Mouse (Mus musculus) liver, embryonic 12.5 days (tissue): ENCODE results near the gene Pax7. TPM values are rescaled to one million over a fixed set of nuclear protein-coding genes. Genes with fewer than 3 reads are reported as not detected.

ENCODE experiments used
- ATAC-seq: fragments of 200-750 bp; cut with Nextera tagmentation; 2 replicates; pipeline ENCODE4 v1.8.0; 2017; ENCODE audit warnings: moderate number of reproducible peaks, mild to moderate bottlenecking, moderate library complexity
- H3K27ac ChIP-seq: fragments of 300-500 bp; sonication (generic); 2 replicates; pipeline ENCODE4 v1.5.1; 2016; ENCODE audit warnings: mild to moderate bottlenecking
- H3K27me3 ChIP-seq: fragments of 300-500 bp; sonication (generic); replicated peaks from 2 replicates; pipeline ENCODE4 v1.6.1; 2016; ENCODE audit warnings: mild to moderate bottlenecking, moderate library complexity
- H3K36me3 ChIP-seq: fragments of 300-500 bp; sonication (generic); 2 replicates; pipeline ENCODE4 v1.6.1; 2016; ENCODE audit warnings: mild to moderate bottlenecking, moderate library complexity
- H3K4me1 ChIP-seq: fragments of 300-500 bp; sonication (generic); 2 replicates; pipeline ENCODE4 v1.6.1; 2016
- H3K4me2 ChIP-seq: fragments of 300-500 bp; sonication (generic); 2 replicates; pipeline ENCODE4 v1.6.1; 2016; ENCODE audit warnings: mild to moderate bottlenecking, moderate library complexity
- H3K4me3 ChIP-seq: fragments of 300-500 bp; sonication (generic); 2 replicates; pipeline ENCODE4 v1.5.1; 2016; ENCODE audit warnings: mild to moderate bottlenecking, moderate library complexity
- H3K9ac ChIP-seq: fragments of 300-500 bp; sonication (generic); 2 replicates; pipeline ENCODE4 v1.6.1; 2016; ENCODE audit warnings: mild to moderate bottlenecking, moderate library complexity
- H3K9me3 ChIP-seq: fragments of 300-500 bp; sonication (generic); replicated peaks from 2 replicates; pipeline ENCODE4 v1.6.1; 2016; ENCODE audit warnings: mild to moderate bottlenecking, moderate library complexity
- WGBS: fragments of 180-500 bp; shearing (Covaris S2); methylation state at CpG from one replicate; pipeline ENCODE4 v1.1.7; 2016; ENCODE audit not compliant: insufficient replicate concordance; 5-methylcytosine and 5-hydroxymethylcytosine counted together
- polyA plus RNA-seq: library from polyadenylated mRNA; unstranded; fragments of >200 nt; fragmentation: Nextera tagmentation; extraction: Ambion mirVana; gene quantifications from 2 replicates; pipeline ENCODE4 v1.2.1, GENCODE M21; 2016

Pax7 gene
- polyA plus RNA-seq, 1 experiment from 2014 or later = not detected

DNA sequence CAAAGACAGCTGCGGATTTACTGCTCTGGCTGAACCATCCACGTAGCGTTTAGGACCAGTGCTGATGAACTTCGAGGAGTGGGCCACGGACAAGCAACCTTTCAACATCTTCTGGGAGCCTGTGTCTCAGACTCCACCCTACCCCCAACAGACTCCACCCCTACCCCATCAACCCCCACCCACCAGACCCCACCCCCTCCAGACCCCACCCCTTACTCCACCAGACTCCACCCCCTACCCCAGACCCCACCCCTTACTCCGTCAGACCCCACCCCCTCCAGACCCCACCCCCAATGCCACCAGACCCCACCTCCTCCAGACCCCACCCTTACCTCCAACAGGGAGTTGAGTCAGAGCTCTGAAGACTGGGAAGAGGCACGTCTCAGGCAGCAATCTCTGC lies 10.1 kb upstream of the Pax7 start:
- H3K36me3 ChIP-seq = no peaks in the 10 kb centered on the region
- 13% methylated on average over 7 of the region's 7 CpGs for WGBS
- H3K9me3 ChIP-seq = no peaks in the 10 kb centered on the region
- H3K4me2 ChIP-seq = no peak overlapping the region
- no peak for ATAC-seq
- no peak overlapping the region for H3K9ac ChIP-seq
- H3K4me3 ChIP-seq = no peak overlapping the region
- H3K4me1 ChIP-seq = no peaks in the 10 kb centered on the region
- H3K27me3 ChIP-seq = peaks cover 92% of the 10 kb centered on the region
- H3K27ac ChIP-seq = no peak overlapping the region

DNA sequence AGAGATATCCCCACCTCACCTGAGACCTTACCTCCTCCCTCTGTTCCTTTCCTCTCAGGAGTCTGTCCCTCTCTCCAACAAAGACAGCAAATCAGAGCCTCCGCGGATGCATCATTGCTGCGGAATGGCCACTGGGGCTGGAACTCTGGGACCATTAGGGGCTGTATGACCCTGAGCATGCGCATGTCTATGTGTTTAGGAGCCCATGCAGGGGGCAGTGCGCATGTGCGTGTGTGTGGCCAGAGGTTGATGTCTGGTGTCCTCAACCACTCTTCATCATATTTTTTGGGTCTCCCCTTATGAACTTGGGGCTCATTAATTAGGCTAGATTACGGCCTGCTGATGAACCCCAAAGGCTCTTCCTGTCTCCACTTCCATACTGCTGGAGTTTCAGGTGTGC lies 9.6 kb upstream of the Pax7 start:
- no peak overlapping the region for H3K4me2 ChIP-seq
- ATAC-seq = no peak
- H3K9ac ChIP-seq = no peak overlapping the region
- H3K36me3 ChIP-seq = no peaks in the 10 kb centered on the region
- H3K27ac ChIP-seq = no peak overlapping the region
- no peaks in the 10 kb centered on the region for H3K9me3 ChIP-seq
- no peak overlapping the region for H3K4me3 ChIP-seq
- WGBS = 60% methylated on average over 7 of the region's 7 CpGs
- H3K4me1 ChIP-seq = no peaks in the 10 kb centered on the region
- peaks cover 92% of the 10 kb centered on the region for H3K27me3 ChIP-seq

DNA sequence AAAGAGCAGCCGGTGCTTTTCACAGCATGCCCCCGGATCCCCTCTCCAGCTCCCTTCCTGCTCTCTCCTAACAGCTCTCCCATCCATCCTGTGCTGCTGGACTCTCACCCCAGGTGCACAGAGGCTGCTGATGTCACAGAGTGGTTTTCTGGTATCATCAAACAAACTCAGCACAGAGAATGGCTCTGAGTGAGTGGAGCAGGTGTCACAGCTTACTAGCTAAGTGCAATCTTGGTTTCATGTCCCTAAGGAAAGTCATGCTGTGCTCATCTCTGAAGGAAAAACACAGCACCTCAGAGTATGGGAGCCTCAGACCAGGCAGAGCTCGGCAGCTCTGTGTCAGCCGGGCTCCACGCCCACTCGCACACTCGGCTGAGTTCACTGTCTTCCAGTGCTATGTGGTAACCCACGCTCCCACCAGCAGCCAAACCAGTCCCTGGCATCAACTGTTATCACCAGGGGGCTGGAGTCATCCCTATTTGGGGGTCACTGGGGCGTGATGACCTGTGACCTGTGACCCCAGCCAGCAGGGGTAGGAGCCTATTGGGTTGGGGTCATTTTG lies 7.7 kb upstream of the Pax7 start:
- H3K4me2 ChIP-seq = no peak overlapping the region
- 63% methylated on average over 9 of the region's 9 CpGs for WGBS
- H3K27me3 ChIP-seq = peaks cover 98% of the 10 kb centered on the region
- ATAC-seq = no peak
- H3K9me3 ChIP-seq = no peaks in the 10 kb centered on the region
- no peak overlapping the region for H3K4me3 ChIP-seq
- H3K27ac ChIP-seq = no peak overlapping the region
- no peaks in the 10 kb centered on the region for H3K36me3 ChIP-seq
- H3K4me1 ChIP-seq = no peaks in the 10 kb centered on the region
- no peak overlapping the region for H3K9ac ChIP-seq

DNA sequence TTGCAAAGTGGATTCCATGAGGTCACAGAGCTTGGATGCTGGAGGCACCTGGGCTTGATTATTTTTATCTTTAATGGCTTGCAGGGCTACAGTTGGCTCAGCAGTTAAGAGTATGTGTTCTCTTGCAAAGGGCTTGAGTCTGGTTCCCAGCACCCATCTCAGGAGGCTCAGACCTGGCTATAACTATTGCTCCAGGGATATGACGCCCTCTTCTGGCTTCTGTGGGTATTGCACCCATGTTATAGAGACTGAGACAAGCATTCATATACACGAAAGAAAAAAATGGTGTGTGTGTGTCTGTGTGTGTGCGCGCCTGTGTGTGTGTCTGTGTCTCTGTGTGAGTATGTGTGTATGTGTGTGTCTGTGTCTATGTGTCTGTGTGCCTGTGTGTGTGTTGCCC lies 7.1 kb upstream of the Pax7 start:
- Histone ChIP-seq H3K4me2 (no peak overlapping the region), H3K4me3 (no peak overlapping the region), H3K27me3 (peaks cover 98% of the 10 kb centered on the region), H3K4me1 (no peaks in the 10 kb centered on the region), H3K9me3 (no peaks in the 10 kb centered on the region), H3K27ac (no peak overlapping the region), H3K9ac (no peak overlapping the region), H3K36me3 (no peaks in the 10 kb centered on the region)
- ATAC-seq = no peak
- WGBS = 55% methylated on average over 4 of the region's 4 CpGs

DNA sequence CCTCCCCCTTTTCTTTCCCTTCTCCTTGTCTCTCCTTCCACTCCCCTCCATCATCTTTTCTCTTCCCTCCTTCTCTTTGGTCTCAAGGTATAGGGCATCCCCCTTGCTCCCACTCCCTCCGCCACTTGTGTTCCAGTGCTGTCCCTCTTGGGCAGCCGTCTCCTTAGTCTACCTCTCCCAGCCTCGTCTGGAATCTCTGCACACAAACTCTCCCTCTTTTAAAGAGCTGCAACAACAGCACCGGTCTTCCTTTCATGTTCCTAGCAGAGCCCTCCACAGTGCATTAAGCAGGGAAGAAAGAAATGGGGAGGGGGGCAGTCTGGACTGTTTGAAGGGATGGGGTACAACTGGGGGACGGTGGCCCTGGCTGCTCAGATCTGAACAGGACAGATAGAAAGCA lies 3.4 kb upstream of the Pax7 start:
- no peak overlapping the region for H3K4me3 ChIP-seq
- no peak for ATAC-seq
- no peaks in the 10 kb centered on the region for H3K36me3 ChIP-seq
- H3K27me3 ChIP-seq = peaks cover 100% of the 10 kb centered on the region
- no peaks in the 10 kb centered on the region for H3K4me1 ChIP-seq
- H3K9ac ChIP-seq = no peak overlapping the region
- 12% methylated on average over 5 of the region's 5 CpGs for WGBS
- H3K4me2 ChIP-seq = no peak overlapping the region
- no peaks in the 10 kb centered on the region for H3K9me3 ChIP-seq
- H3K27ac ChIP-seq = no peak overlapping the region

DNA sequence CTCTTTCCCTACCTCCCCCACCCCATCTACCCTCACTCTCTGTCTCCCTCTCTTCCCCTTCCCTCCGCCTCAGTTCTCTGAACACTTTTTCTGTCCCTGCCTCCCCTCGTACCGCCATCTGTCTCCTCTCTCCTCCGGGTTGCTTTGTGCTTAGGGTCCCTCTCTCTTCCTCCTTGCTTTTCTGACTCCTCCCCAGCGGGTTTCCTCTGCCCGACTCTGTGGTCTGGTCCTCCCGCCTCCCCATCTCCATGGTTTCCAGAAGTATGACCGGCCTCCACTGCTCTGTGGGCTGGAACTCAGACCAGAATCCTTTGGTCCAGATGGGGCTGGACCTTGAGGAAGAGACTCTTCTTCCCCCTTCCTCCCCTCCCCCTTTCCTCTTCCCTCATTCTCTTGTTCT lies 2.9 kb upstream of the Pax7 start:
- no peak for ATAC-seq
- H3K9ac ChIP-seq = no peak overlapping the region
- H3K36me3 ChIP-seq = no peaks in the 10 kb centered on the region
- peaks cover 100% of the 10 kb centered on the region for H3K27me3 ChIP-seq
- H3K4me1 ChIP-seq = no peaks in the 10 kb centered on the region
- H3K4me2 ChIP-seq = no peak overlapping the region
- under 1% methylated on average over 8 of the region's 8 CpGs for WGBS
- no peaks in the 10 kb centered on the region for H3K9me3 ChIP-seq
- no peak overlapping the region for H3K27ac ChIP-seq
- no peak overlapping the region for H3K4me3 ChIP-seq

DNA sequence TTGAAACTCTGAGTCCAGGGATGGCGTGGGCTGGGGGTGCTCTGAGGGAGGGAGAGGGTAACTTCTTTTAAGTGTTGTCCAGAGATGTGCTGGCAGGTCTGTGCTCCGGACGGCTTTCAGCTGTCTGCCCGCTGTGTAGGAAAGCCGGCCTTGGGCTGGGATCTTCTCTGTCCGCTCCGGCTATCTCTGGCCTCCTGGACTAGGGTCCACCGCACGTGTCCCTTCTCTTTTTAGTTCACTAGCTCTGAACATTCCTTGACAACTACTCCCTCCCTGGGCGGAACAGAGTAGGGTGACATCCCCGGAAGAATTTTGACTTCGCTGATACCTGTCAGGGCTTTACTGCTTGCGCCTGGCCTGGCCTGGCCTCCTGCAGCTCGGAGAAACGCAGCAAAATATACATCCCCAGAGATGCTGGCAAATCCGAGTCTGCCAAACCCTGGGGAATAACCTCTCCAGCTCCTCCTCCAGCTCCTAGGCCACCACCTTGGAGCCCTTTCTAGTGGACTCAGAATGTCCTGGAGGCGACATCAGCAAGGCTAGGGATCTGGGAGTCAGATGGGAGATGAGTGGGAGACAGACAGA lies 581 bp upstream of the Pax7 start:
- ATAC-seq = no peak
- H3K4me2 ChIP-seq = no peak overlapping the region
- H3K27me3 ChIP-seq = peaks cover 100% of the 10 kb centered on the region
- no peaks in the 10 kb centered on the region for H3K36me3 ChIP-seq
- no peaks in the 10 kb centered on the region for H3K9me3 ChIP-seq
- no peak overlapping the region for H3K4me3 ChIP-seq
- no peak overlapping the region for H3K27ac ChIP-seq
- H3K9ac ChIP-seq = no peak overlapping the region
- 6% methylated on average over 17 of the region's 17 CpGs for WGBS
- no peaks in the 10 kb centered on the region for H3K4me1 ChIP-seq

DNA sequence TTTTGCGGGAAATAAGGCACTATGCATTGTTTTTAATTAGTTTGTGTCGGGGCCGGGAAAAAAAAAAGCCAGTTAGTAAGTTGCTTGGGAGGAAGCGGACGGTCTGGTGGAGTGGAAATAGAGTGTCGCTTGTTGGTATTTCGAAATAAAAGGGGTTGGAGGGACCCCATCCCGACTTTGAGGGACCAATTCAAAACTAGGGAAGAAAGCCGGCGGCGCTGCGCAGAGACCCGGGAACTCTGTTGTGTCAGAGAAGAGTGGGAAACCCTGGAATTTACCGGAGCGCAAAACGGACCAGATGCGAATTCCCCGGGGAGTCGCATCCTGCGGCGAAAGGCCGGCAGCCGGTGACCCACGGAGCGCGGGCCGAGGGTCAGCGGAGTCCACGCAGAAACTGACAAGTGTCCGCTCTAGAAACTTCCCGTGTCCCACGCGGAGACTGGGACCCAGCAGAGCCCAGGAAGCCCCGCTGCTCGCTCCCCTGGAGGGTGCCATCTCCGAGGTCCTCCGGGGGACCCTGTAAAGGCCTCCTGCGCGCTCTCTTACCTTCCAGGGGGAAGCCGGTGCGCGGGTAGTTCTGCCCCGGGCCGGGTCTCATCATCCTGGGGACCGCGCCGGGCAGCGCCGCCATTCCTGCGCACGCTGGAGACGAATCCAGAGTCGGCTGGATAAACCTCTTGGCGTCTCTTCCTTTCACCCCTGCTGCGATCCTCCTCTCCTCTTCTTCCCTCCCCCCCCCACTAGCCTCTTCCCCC lies 870 bp downstream of the Pax7 start:
- no peak for ATAC-seq
- Histone ChIP-seq H3K36me3 (no peaks in the 10 kb centered on the region), H3K9me3 (no peaks in the 10 kb centered on the region), H3K4me2 (no peak overlapping the region), H3K27me3 (peaks cover 100% of the 10 kb centered on the region), H3K27ac (no peak overlapping the region), H3K4me3 (no peak overlapping the region), H3K9ac (no peak overlapping the region), H3K4me1 (no peaks in the 10 kb centered on the region)
- under 1% methylated on average over 55 of the region's 55 CpGs for WGBS

DNA sequence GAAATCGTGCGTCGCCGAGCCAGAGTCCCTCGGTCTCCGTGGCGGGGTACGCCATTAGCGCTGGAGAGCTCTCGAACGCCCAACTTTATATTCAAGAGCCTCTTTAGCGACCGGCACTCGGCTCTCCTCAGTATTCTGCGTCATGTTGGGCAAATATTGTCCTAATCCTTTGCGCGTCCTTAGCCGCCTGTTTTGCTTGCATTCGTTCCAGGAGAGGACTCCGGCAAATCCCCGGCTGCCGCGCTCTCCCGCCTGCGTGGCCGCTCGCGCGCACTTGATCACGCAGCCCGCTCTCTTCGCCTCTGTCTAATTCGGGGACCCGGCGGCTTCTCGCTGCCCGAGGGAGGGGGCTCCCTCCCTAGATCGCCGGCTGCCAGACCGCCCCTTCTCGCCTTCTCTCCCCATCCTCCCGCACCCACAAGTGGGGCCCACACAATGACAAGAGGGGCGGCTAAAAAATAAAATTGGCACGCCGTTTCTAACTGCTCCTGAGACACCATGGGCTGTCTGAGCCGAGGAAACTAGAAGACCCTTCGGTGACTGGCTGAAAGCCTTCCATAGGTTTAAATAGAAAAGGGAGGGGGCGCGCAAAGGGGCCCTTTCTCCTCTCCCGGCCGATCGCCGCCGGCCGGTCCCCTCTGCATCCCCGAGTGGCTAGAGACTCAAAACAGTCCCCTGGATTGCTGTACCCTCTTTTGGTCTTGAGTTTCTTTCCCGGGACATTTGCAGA lies 1.7 kb downstream of the Pax7 start:
- Histone ChIP-seq H3K9ac (no peak overlapping the region), H3K9me3 (no peaks in the 10 kb centered on the region), H3K4me2 (no peak overlapping the region), H3K4me1 (no peaks in the 10 kb centered on the region), H3K27ac (no peak overlapping the region), H3K4me3 (no peak overlapping the region), H3K36me3 (no peaks in the 10 kb centered on the region), H3K27me3 (peaks cover 100% of the 10 kb centered on the region)
- WGBS = 2% methylated on average over 57 of the region's 57 CpGs
- no peak for ATAC-seq

DNA sequence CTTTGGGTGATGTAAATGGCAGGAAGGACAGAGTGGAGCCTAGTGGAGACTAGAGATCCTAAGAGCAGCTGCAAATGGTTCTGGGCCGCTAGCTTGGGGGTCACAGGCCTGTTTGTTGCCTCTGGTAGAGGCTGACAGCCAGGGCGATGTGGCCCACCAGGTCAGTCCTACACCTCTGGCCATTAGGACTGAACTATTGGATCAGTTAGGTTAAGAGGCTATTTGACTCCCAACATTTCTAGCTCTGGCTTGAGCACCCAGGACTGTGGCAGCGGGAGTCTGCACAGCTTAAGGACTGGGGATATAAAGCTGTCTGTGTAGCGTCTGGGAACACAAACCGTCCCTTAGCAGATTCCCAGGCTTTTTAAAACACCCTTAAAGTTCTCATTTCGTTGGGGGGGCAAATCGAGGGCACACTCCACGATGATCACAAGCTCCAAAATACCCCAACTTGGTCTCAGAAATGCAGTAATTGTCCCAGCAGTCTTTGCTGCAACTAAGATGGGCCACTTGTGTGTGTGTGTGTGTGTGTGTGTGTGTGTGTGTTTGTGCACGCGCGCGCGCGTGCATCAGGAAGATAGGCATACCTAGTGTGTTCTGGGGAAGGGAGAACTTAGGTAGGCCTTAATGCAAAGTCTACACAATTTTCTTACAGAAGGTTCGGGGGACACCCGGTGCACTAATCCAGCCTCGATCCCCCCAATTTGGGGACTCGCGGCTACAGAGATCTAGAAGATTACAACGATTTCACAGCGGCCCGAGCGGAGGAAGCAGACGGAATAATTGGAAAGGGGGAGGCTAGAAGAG lies 2.5 kb downstream of the Pax7 start:
- H3K9ac ChIP-seq = no peak overlapping the region
- ATAC-seq = no peak
- H3K4me2 ChIP-seq = no peak overlapping the region
- WGBS = 2% methylated on average over 24 of the region's 24 CpGs
- H3K4me3 ChIP-seq = no peak overlapping the region
- peaks cover 100% of the 10 kb centered on the region for H3K27me3 ChIP-seq
- H3K36me3 ChIP-seq = no peaks in the 10 kb centered on the region
- no peaks in the 10 kb centered on the region for H3K9me3 ChIP-seq
- no peaks in the 10 kb centered on the region for H3K4me1 ChIP-seq
- H3K27ac ChIP-seq = no peak overlapping the region

DNA sequence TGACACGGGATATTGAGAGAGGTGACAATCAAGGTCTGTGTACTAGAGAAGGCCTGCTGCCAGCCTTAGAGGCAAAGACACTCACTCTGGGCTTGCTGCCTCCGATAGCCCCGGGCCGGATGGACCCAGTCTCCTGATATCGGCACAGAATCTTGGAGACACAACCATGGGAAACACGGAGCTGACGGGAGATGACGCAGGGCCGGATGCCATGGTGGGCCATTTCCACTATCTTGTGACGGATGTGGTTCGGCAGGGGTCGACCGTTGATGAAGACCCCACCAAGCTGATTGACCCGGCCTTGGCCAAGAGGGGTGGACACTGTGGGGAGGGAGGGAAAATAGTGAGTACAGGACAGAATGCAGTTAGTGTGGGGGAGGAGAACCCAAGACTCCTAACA lies 3.3 kb downstream of the Pax7 start:
- 2% methylated on average over 14 of the region's 14 CpGs for WGBS
- ATAC-seq = no peak

More for the DNA sequence above, 3.3 kb downstream of the Pax7 start:
- Histone ChIP-seq H3K9me3 (no peaks in the 10 kb centered on the region), H3K4me3 (no peak overlapping the region), H3K4me2 (no peak overlapping the region), H3K4me1 (no peaks in the 10 kb centered on the region), H3K27ac (no peak overlapping the region), H3K9ac (no peak overlapping the region), H3K27me3 (peaks cover 100% of the 10 kb centered on the region), H3K36me3 (no peaks in the 10 kb centered on the region)
